Mouse (Mus musculus) heart, adult 2 months (tissue): ENCODE measurements around the gene Inhbe.

ENCODE experiments used
- EP300 ChIP-seq: fragments of 200-500 bp; IDR thresholded peaks from 2 replicates; pipeline ENCODE4 v1.6.1; 2011; ENCODE audit warnings: low read depth, low read length, control low read depth; ENCODE audit not compliant: insufficient read depth
- POLR2A ChIP-seq: fragments of 200-500 bp; IDR thresholded peaks from 2 replicates; pipeline ENCODE4 v1.6.1; 2011; ENCODE audit warnings: mild to moderate bottlenecking, low read depth, low read length, control low read depth; ENCODE audit not compliant: insufficient read depth

- TF ChIP-seq EP300 (no peak), POLR2A (no peak)
Measured at GRCm38 (mm10) chr10:127336952-127337351, 17.3 kb downstream of the Inhbe start.
